Mouse (Mus musculus) forebrain, embryonic 13.5 days (tissue): ENCODE measurements around the gene Gm21833. TPM values are rescaled to one million over a fixed set of nuclear protein-coding genes. Genes with fewer than 3 reads are reported as not detected.
"Not testable (repeated sequence)": the region's sequence is repeated elsewhere in the genome, so short reads cannot be mapped to it uniquely, and the experiment has no call there.

Experiments
- ATAC-seq: fragments of 200-750 bp; cut with Nextera tagmentation; 2 replicates; pipeline ENCODE4 v1.8.0; 2017
- H3K27ac ChIP-seq: fragments of 300-500 bp; sonication (generic); 2 replicates; pipeline ENCODE4 v1.5.1; 2015; ENCODE audit warnings: inconsistent platforms, mild to moderate bottlenecking, moderate library complexity
- H3K27me3 ChIP-seq: fragments of 300-500 bp; sonication (generic); 2 replicates; pipeline ENCODE4 v1.6.1; 2015; ENCODE audit warnings: mild to moderate bottlenecking, inconsistent platforms
- H3K36me3 ChIP-seq: fragments of 300-500 bp; sonication (generic); 2 replicates; pipeline ENCODE4 v1.6.1; 2015; ENCODE audit warnings: mild to moderate bottlenecking, inconsistent platforms; ENCODE audit not compliant: poor library complexity, severe bottlenecking
- H3K4me1 ChIP-seq: fragments of 300-500 bp; sonication (generic); 2 replicates; pipeline ENCODE4 v1.6.1; 2015; ENCODE audit warnings: inconsistent platforms
- H3K4me2 ChIP-seq: fragments of 300-500 bp; sonication (generic); 2 replicates; pipeline ENCODE4 v1.6.1; 2015; ENCODE audit warnings: inconsistent platforms, mild to moderate bottlenecking, moderate library complexity
- H3K4me3 ChIP-seq: fragments of 300-500 bp; sonication (generic); 2 replicates; pipeline ENCODE4 v1.5.1; 2015; ENCODE audit warnings: mild to moderate bottlenecking, inconsistent platforms
- H3K9ac ChIP-seq: fragments of 300-500 bp; sonication (generic); 2 replicates; pipeline ENCODE4 v1.6.1; 2015; ENCODE audit warnings: mild to moderate bottlenecking, inconsistent platforms
- H3K9me3 ChIP-seq: fragments of 300-500 bp; sonication (generic); replicated peaks from 2 replicates; pipeline ENCODE4 v1.6.1; 2016; ENCODE audit warnings: inconsistent platforms
- WGBS: fragments of 180-500 bp; shearing (Covaris S2); methylation state at CpG from one replicate; pipeline ENCODE4 v1.1.7; 2015; 5-methylcytosine and 5-hydroxymethylcytosine counted together
- polyA plus RNA-seq: library from polyadenylated mRNA; unstranded; fragments of >200 nt; fragmentation: Nextera tagmentation; extraction: Ambion mirVana; gene quantifications from 2 replicates; pipeline ENCODE4 v1.2.1, GENCODE M21; 2015

Gm21833 gene
- not detected in 2 replicates for polyA plus RNA-seq

DNA sequence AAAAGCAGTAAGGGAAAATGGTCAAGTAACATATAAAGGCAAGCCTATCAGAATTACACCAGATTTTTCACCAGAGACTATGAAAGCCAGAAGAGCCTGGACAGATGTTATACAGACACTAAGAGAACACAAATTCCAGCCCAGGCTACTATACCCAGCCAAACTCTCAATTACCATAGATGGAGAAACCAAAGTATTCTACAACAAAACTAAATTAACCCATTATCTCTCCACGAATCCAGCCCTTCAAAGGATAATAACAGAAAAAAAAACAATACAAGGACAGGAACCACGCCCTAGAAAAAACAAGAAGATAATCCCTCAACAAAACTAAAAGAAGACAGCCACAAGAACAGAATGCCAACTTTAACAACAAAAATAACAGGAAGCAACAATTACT, at the start of gene Gm21833:
TSS of gene Gm21833 (plus strand) at position 301 of the 400 bp plus-strand sequence.
- not testable (repeated sequence) for H3K9me3 ChIP-seq, H3K4me1 ChIP-seq, H3K27me3 ChIP-seq, H3K9ac ChIP-seq, H3K36me3 ChIP-seq, H3K4me3 ChIP-seq, ATAC-seq, H3K4me2 ChIP-seq, H3K27ac ChIP-seq
- WGBS: 89% methylated on average over 2 of the region's 2 CpGs

DNA sequence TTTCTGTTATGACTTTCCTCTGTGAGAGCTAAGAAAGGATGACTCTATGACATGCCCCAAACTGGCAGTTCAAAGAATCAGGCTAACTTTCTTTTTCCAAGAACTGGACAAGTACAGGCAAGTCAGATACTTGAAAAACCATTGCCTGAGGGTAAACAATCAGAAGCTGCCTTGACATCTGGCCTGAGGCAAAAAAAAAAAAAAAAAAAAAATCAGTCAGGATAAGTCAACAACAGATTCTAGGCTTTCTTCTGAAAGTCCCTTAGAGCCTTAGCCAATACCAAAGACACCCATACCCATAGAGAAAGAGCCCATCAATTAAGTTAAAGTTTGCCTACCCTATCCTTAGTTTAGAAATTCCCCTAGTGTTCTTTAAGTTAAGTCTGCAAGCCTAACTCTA, 38.7 kb upstream of the Gm21833 start:
- H3K27me3 ChIP-seq: no peaks in the 10 kb centered on the region
- H3K4me2 ChIP-seq: no peak overlapping the region
- H3K4me3 ChIP-seq: no peak overlapping the region
- no peaks in the 10 kb centered on the region for H3K4me1 ChIP-seq
- no peaks in the 10 kb centered on the region for H3K9me3 ChIP-seq
- H3K27ac ChIP-seq: no peak overlapping the region
- no peaks in the 10 kb centered on the region for H3K36me3 ChIP-seq
- ATAC-seq: no peak
- no peak overlapping the region for H3K9ac ChIP-seq

DNA sequence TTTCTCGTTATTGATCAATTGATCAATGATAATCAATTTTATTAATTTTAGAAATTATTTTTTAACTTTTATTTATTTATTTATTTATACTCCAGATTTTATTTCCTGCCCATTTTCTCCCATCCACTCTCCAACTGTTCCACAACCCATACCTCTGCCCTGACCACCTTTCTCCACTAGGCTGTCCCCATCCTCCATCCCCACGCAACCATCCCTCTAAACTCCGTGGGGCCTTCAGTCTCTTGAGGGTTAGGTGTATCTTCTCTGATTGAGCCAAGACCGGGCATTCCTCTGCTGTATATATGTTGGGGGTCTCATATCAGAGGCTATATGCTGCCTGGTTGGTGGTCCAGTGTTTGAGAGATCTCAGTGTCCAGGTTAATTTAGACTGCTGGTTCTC, 31.7 kb upstream of the Gm21833 start:
- Histone ChIP-seq H3K4me2 (no peak overlapping the region), H3K36me3 (no peaks in the 10 kb centered on the region), H3K4me1 (no peaks in the 10 kb centered on the region), H3K9ac (no peak overlapping the region), H3K27ac (no peak overlapping the region), H3K27me3 (no peaks in the 10 kb centered on the region), H3K4me3 (no peak overlapping the region), H3K9me3 (no peaks in the 10 kb centered on the region)
- no peak for ATAC-seq
- 93% methylated on average over 4 of the region's 4 CpGs for WGBS

DNA sequence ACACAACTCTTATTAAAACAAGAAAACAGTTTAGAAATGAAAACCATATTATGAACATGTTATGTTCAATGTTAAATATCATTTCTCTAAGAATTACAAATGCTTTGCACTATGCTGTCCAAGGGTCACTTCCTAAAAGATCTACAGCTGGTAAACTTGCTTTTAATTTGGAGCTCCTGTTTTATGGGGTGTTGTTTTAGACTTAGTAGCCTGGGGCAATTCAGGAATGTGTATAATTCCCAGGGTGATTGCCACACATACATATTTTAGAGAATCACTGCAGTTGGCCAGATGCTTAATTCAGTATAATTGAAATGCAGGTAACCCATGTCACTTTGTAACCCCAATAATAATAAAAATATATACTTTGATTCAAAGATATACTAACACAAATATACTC, 12.9 kb upstream of the Gm21833 start:
- no peak for ATAC-seq

DNA sequence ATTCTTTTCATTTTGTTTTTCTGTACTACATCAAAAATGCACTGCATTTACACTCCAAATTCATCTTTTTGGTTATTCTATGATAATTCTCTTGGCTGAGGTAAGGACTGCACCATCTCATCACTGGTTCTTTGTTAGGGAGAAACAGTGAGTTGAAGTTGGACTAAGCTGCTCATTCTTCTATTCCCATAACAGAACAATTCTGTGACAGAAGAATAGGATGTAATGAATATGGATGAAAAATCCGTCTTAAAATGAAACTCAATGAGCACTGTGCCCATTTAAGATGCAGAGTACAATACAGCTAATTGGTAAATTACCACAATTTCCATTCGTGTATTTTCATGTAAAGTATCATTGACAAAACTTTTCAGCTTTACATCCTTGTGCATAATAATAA, 11.6 kb upstream of the Gm21833 start:
- Histone ChIP-seq H3K27me3 (no peaks in the 10 kb centered on the region), H3K4me1 (no peaks in the 10 kb centered on the region), H3K9me3 (no peaks in the 10 kb centered on the region), H3K4me3 (no peak overlapping the region), H3K36me3 (no peaks in the 10 kb centered on the region), H3K9ac (no peak overlapping the region), H3K27ac (no peak overlapping the region), H3K4me2 (no peak overlapping the region)
- 40% methylated on average over 2 of the region's 2 CpGs for WGBS
- peak; percentile 50; the same call in 1 of the 2 replicates for ATAC-seq

More for the DNA sequence above, 12.9 kb upstream of the Gm21833 start:
- no peaks in the 10 kb centered on the region for H3K9me3 ChIP-seq
- no peaks in the 10 kb centered on the region for H3K4me1 ChIP-seq
- H3K4me3 ChIP-seq: no peak overlapping the region
- H3K36me3 ChIP-seq: no peaks in the 10 kb centered on the region
- no peak overlapping the region for H3K9ac ChIP-seq
- H3K27ac ChIP-seq: no peak overlapping the region
- no peaks in the 10 kb centered on the region for H3K27me3 ChIP-seq
- no peak overlapping the region for H3K4me2 ChIP-seq

GRCm38 (mm10) chr16:82855752-82856151, 27.6 kb downstream of the Gm21833 start:
- Histone ChIP-seq H3K27me3 (no peaks in the 10 kb centered on the region), H3K9me3 (no peaks in the 10 kb centered on the region), H3K4me2 (no peak overlapping the region), H3K9ac (no peak overlapping the region), H3K36me3 (no peaks in the 10 kb centered on the region), H3K27ac (no peak overlapping the region), H3K4me3 (no peak overlapping the region), H3K4me1 (no peaks in the 10 kb centered on the region)
- WGBS: 76% methylated on average over 2 of the region's 2 CpGs
- no peak for ATAC-seq

- Histone ChIP-seq H3K4me3 (no peak overlapping the region), H3K4me2 (no peak overlapping the region), H3K27ac (no peak overlapping the region), H3K4me1 (no peaks in the 10 kb centered on the region), H3K9ac (no peak overlapping the region), H3K27me3 (no peaks in the 10 kb centered on the region), H3K36me3 (no peaks in the 10 kb centered on the region), H3K9me3 (no peaks in the 10 kb centered on the region)
- WGBS: 79% methylated on average over 7 of the region's 7 CpGs
- no peak for ATAC-seq
These were observed 36.4 kb downstream of the Gm21833 start for GRCm38 (mm10) chr16:82864590-82864989.
